Mouse (Mus musculus) bone marrow, adult 2 months (tissue): ENCODE results near the gene Cetn4. TPM values are rescaled to one million over a fixed set of nuclear protein-coding genes. Genes with fewer than 3 reads are reported as not detected.

Experiments
- H3K27ac ChIP-seq: fragments of 200-500 bp; 2 replicates; pipeline ENCODE4 v1.5.1; 2012; ENCODE audit warnings: low read depth, mild to moderate bottlenecking, control low read depth, inconsistent platforms, low read length; ENCODE audit not compliant: control insufficient read depth, poor library complexity, insufficient read depth
- H3K4me1 ChIP-seq: fragments of 200-500 bp; 2 replicates; pipeline ENCODE4 v1.6.1; 2011; ENCODE audit warnings: low read length; ENCODE audit not compliant: control insufficient read depth, insufficient read depth
- H3K4me3 ChIP-seq: fragments of 200-500 bp; replicated peaks from 2 replicates; pipeline ENCODE3; 2011; ENCODE audit warnings: mild to moderate bottlenecking, low read depth, low read length, control low read depth; ENCODE audit not compliant: control insufficient read depth
- CTCF ChIP-seq: fragments of 200-500 bp; IDR thresholded peaks from 2 replicates; pipeline ENCODE4 v1.5.1; 2011; ENCODE audit warnings: low read length, control low read depth; ENCODE audit not compliant: control insufficient read depth, insufficient read depth
- POLR2A ChIP-seq: fragments of 200-500 bp; IDR thresholded peaks from 2 replicates; pipeline ENCODE4 v1.6.1; 2011; ENCODE audit warnings: low read depth, mild to moderate bottlenecking, control low read depth, low read length, borderline replicate concordance; ENCODE audit not compliant: control insufficient read depth
- WGBS: fragments of 180-500 bp; shearing (Covaris S2); methylation state at CpG from one replicate; pipeline ENCODE4 v1.1.7; 2018; 5-methylcytosine and 5-hydroxymethylcytosine counted together
- polyA plus RNA-seq: library from polyadenylated mRNA; stranded (reverse); fragments of >200 nt; gene quantifications from 2 replicates; pipeline ENCODE4 v1.2.4, GENCODE M21; 2011; ENCODE audit warnings: low replicate concordance; ENCODE audit not compliant: missing spikeins, insufficient read depth, insufficient read length

Gene Cetn4
- polyA plus RNA-seq, 1 experiment = 1.7 TPM

- no peaks in the 10 kb centered on the region; the same call in 1 of the 2 replicates for H3K4me1 ChIP-seq
- 0% methylated on average over 1 of the region's 1 CpGs for WGBS
- no peak for TF ChIP-seq POLR2A
- peak; percentile 82 for TF ChIP-seq CTCF
- H3K27ac ChIP-seq = no peak overlapping the region
- H3K4me3 ChIP-seq = no peak overlapping the region
These were observed 41.3 kb downstream of the Cetn4 start for GRCm38 (mm10) chr3:37271209-37271608.

- no peak for TF ChIP-seq POLR2A
- TF ChIP-seq CTCF = no peak
- H3K27ac ChIP-seq = no peak overlapping the region
- WGBS = 69% methylated on average over 4 of the region's 4 CpGs
- no peaks in the 10 kb centered on the region; the same call in 1 of the 2 replicates for H3K4me1 ChIP-seq
- no peak overlapping the region for H3K4me3 ChIP-seq
These were observed 42.6 kb downstream of the Cetn4 start for GRCm38 (mm10) chr3:37269926-37270325.

- H3K4me3 ChIP-seq = no peak overlapping the region
- H3K27ac ChIP-seq = no peak overlapping the region
- H3K4me1 ChIP-seq = no peaks in the 10 kb centered on the region
- WGBS = 84% methylated on average over 11 of the region's 11 CpGs
- TF ChIP-seq CTCF = no peak
- no peak for TF ChIP-seq POLR2A
These were observed 44.2 kb downstream of the Cetn4 start for GRCm38 (mm10) chr3:37268338-37268737.

GRCm38 (mm10) chr3:37259331-37259999 is 53.0 kb downstream of the Cetn4 start:
- WGBS = 38% methylated on average over 10 of the region's 10 CpGs
- Histone ChIP-seq H3K4me3 (no peak overlapping the region), H3K4me1 (no peaks in the 10 kb centered on the region), H3K27ac (no peak overlapping the region)
- TF ChIP-seq CTCF = no peak
- TF ChIP-seq POLR2A = no peak

GRCm38 (mm10) chr3:37257776-37258175 is 54.7 kb downstream of the Cetn4 start:
- 87% methylated on average over 15 of the region's 15 CpGs for WGBS
- H3K4me3 ChIP-seq = no peak overlapping the region
- no peak overlapping the region for H3K27ac ChIP-seq
- no peak for TF ChIP-seq POLR2A
- no peak for TF ChIP-seq CTCF
- no peaks in the 10 kb centered on the region for H3K4me1 ChIP-seq

Other genes with a start within 250 kb of the Cetn4 start
- not detected in 2 replicates for gene Adad1, start 249.2 kb downstream of the Cetn4 start, polyA plus RNA-seq
- gene Il2, start 186.7 kb downstream of the Cetn4 start, polyA plus RNA-seq = 1.7 and 3.7 TPM in 2 replicates
- not detected in 2 replicates for gene Il21, start 80.1 kb downstream of the Cetn4 start, polyA plus RNA-seq
- 2.9 and 3.4 TPM in 2 replicates for gene Bbs12, start 154 bp downstream of the Cetn4 start, polyA plus RNA-seq
- gene Fgf2, start 35.6 kb upstream of the Cetn4 start, polyA plus RNA-seq = 0.67 TPM in 1 of 2 replicates, not detected in the other
- 11.7 and 15.9 TPM in 2 replicates for gene Spata5, start 107.2 kb upstream of the Cetn4 start, polyA plus RNA-seq
- gene Nudt6, start 107.5 kb upstream of the Cetn4 start, polyA plus RNA-seq = 3.4 and 7.3 TPM in 2 replicates